Mouse (Mus musculus) CH12.LX (cell line): ENCODE results near the gene Ebf1. TPM values are rescaled to one million over a fixed set of nuclear protein-coding genes. Genes with fewer than 3 reads are reported as not detected.
A peak's percentile ranks its signal among the peaks of the same experiment; 100 is the strongest.

Experiments used
- DNase-seq: peaks from one replicate; pipeline ENCODE4 v3.0.0-alpha.2; 2013; ENCODE audit errors: extremely low read depth
- H3K27ac ChIP-seq: 2 replicates; pipeline ENCODE4 v1.5.1; 2012; ENCODE audit warnings: low read depth, mild to moderate bottlenecking, control low read depth, moderate library complexity; ENCODE audit not compliant: insufficient read depth
- H3K27me3 ChIP-seq: replicated peaks from 2 replicates; pipeline ENCODE3; 2012; ENCODE audit warnings: inconsistent platforms
- H3K36me3 ChIP-seq, 2 experiments: replicated peaks in 1 of 2; 2 replicates each; pipeline versions ENCODE3 to v1.6.1; 2012; ENCODE audit warnings: inconsistent platforms in 1 of 2, low read length in 1 of 2, mild to moderate bottlenecking in 1 of 2, mixed read lengths in 1 of 2, moderate library complexity in 1 of 2; ENCODE audit not compliant: control insufficient read depth in 1 of 2, insufficient read depth in 1 of 2
- H3K4me1 ChIP-seq, 2 experiments: 2 replicates each; pipeline ENCODE4 v1.6.1; 2012; ENCODE audit warnings: inconsistent platforms in 1 of 2, moderate library complexity in 1 of 2; ENCODE audit not compliant: insufficient read depth in 2 of 2, control insufficient read depth in 1 of 2
- H3K4me2 ChIP-seq: 2 replicates; pipeline ENCODE4 v1.6.1; 2012; ENCODE audit warnings: low read depth, mild to moderate bottlenecking, control low read depth; ENCODE audit not compliant: poor library complexity, insufficient read depth, severe bottlenecking
- H3K4me3 ChIP-seq, 3 experiments: fragments of 150-350 bp in 1 of 3; sonication (generic) in 1 of 3; replicated peaks in 1 of 3; 2 replicates each; pipeline versions ENCODE3 to v1.5.1; 2011 to 2012; ENCODE audit warnings: low read depth in 2 of 3, low read length in 2 of 3, mild to moderate bottlenecking in 2 of 3, moderate library complexity in 2 of 3, control low read depth in 1 of 3, improper control_type of control experiment in 1 of 3, inconsistent platforms in 1 of 3, mixed read lengths in 1 of 3; ENCODE audit not compliant: poor library complexity in 1 of 3
- H3K79me2 ChIP-seq: replicated peaks from 2 replicates; pipeline ENCODE4 v1.6.1; 2012; ENCODE audit warnings: mild to moderate bottlenecking, moderate library complexity; ENCODE audit not compliant: control insufficient read depth, poor library complexity, insufficient read depth, severe bottlenecking; ENCODE audit errors: extremely low read depth
- H3K9ac ChIP-seq: 2 replicates; pipeline ENCODE4 v1.6.1; 2012; ENCODE audit warnings: low read depth, mild to moderate bottlenecking, control low read depth, moderate library complexity; ENCODE audit not compliant: insufficient read depth
- H3K9me3 ChIP-seq: replicated peaks from 2 replicates; pipeline ENCODE3; 2012; ENCODE audit warnings: low read length, inconsistent platforms, mixed read lengths
- CHD1 ChIP-seq: IDR thresholded peaks from 2 replicates; pipeline ENCODE4 v1.6.1; 2012; ENCODE audit warnings: low read depth, low read length, improper control_type of control experiment, inconsistent platforms
- CHD2 ChIP-seq: IDR thresholded peaks from 2 replicates; pipeline ENCODE4 v1.6.1; 2011; ENCODE audit warnings: low read length, improper control_type of control experiment
- CTCF ChIP-seq, 2 experiments: IDR thresholded peaks in 1 of 2; conservative IDR thresholded peaks in 1 of 2; 2 replicates each; pipeline ENCODE4 v1.5.1; 2011 to 2012; ENCODE audit warnings: low read depth in 2 of 2, low read length in 2 of 2, improper control_type of control experiment in 1 of 2, inconsistent platforms in 1 of 2, mild to moderate bottlenecking in 1 of 2, moderate library complexity in 1 of 2
- E2F4 ChIP-seq: IDR thresholded peaks from 2 replicates; pipeline ENCODE4 v1.6.1; 2011; ENCODE audit warnings: low read depth, low read length, improper control_type of control experiment; ENCODE audit not compliant: insufficient replicate concordance
- ELF1 ChIP-seq: IDR thresholded peaks from 2 replicates; pipeline ENCODE4 v1.6.1; 2014; ENCODE audit warnings: low read depth, mild to moderate bottlenecking, inconsistent platforms, low read length, improper control_type of control experiment
- ETS1 ChIP-seq: conservative IDR thresholded peaks from 2 replicates; pipeline ENCODE4 v1.6.1; 2012; ENCODE audit warnings: low read depth, mild to moderate bottlenecking, inconsistent platforms, low read length, improper control_type of control experiment, moderate library complexity
- GABPA ChIP-seq: IDR thresholded peaks from 2 replicates; pipeline ENCODE4 v1.6.1; 2012; ENCODE audit warnings: low read depth, low read length, improper control_type of control experiment, inconsistent platforms; ENCODE audit not compliant: insufficient replicate concordance
- IRF4 ChIP-seq: IDR thresholded peaks from 2 replicates; pipeline ENCODE4 v1.6.1; 2014; ENCODE audit warnings: low read depth, mild to moderate bottlenecking, inconsistent platforms, low read length, improper control_type of control experiment
- JUN ChIP-seq: IDR thresholded peaks from 2 replicates; pipeline ENCODE4 v1.6.1; 2011; ENCODE audit warnings: low read depth, mild to moderate bottlenecking, low read length, improper control_type of control experiment, moderate library complexity; ENCODE audit not compliant: insufficient read depth
- KAT2A ChIP-seq: IDR thresholded peaks from 2 replicates; pipeline ENCODE4 v1.6.1; 2012; ENCODE audit warnings: low read length, improper control_type of control experiment, inconsistent platforms; ENCODE audit not compliant: insufficient replicate concordance
- MAZ ChIP-seq: IDR thresholded peaks from 2 replicates; pipeline ENCODE4 v1.6.1; 2012; ENCODE audit warnings: low read depth, mild to moderate bottlenecking, inconsistent platforms, low read length, improper control_type of control experiment, moderate library complexity
- MXI1 ChIP-seq: IDR thresholded peaks from 2 replicates; pipeline ENCODE4 v1.6.1; 2011; ENCODE audit warnings: mild to moderate bottlenecking, low read depth, low read length, improper control_type of control experiment
- PAX5 ChIP-seq: IDR thresholded peaks from 2 replicates; pipeline ENCODE4 v1.6.1; 2012; ENCODE audit warnings: low read length, inconsistent platforms, mixed read lengths
- POLR2A ChIP-seq: IDR thresholded peaks from 2 replicates; pipeline ENCODE4 v1.6.1; 2011; ENCODE audit warnings: low read depth, mild to moderate bottlenecking, improper control_type of control experiment, low read length
- POLR2AphosphoS2 ChIP-seq: IDR thresholded peaks from 2 replicates; pipeline ENCODE4 v1.6.1; 2011; ENCODE audit warnings: low read depth, low read length, improper control_type of control experiment
- RCOR1 ChIP-seq: conservative IDR thresholded peaks from 2 replicates; pipeline ENCODE4 v1.6.1; 2012; ENCODE audit warnings: low read depth, mild to moderate bottlenecking, inconsistent platforms, low read length, improper control_type of control experiment
- SMC3 ChIP-seq: IDR thresholded peaks from 2 replicates; pipeline ENCODE4 v1.6.1; 2011; ENCODE audit warnings: low read depth, low read length, improper control_type of control experiment
- TBP ChIP-seq: conservative IDR thresholded peaks from 2 replicates; pipeline ENCODE4 v1.6.1; 2011; ENCODE audit warnings: low read depth, low read length, improper control_type of control experiment
- USF1 ChIP-seq: IDR thresholded peaks from 2 replicates; pipeline ENCODE4 v1.6.1; 2014; ENCODE audit warnings: low read depth, mild to moderate bottlenecking, inconsistent platforms, low read length, improper control_type of control experiment
- ZC3H11A ChIP-seq: IDR thresholded peaks from 2 replicates; pipeline ENCODE4 v1.6.1; 2012; ENCODE audit warnings: low read depth, mild to moderate bottlenecking, inconsistent platforms, low read length, improper control_type of control experiment
- ZKSCAN1 ChIP-seq: IDR thresholded peaks from 2 replicates; pipeline ENCODE4 v1.6.1; 2012; ENCODE audit warnings: low read depth, inconsistent platforms, low read length, improper control_type of control experiment, borderline replicate concordance
- ZMIZ1 ChIP-seq: IDR thresholded peaks from 2 replicates; pipeline ENCODE4 v1.6.1; 2012; ENCODE audit warnings: low read depth, mild to moderate bottlenecking, inconsistent platforms, low read length, improper control_type of control experiment
- ZNF384 ChIP-seq: IDR thresholded peaks from 2 replicates; pipeline ENCODE4 v1.6.1; 2012; ENCODE audit warnings: low read depth, low read length, improper control_type of control experiment, inconsistent platforms
- dilution Hi-C: fragments of 300-500 bp; cut with MboI; formaldehyde crosslinking; loops from 2 replicates; pipeline ENCODE4 v1.14.3; 2020; ENCODE audit warnings: low sequenced_read_pairs; ENCODE audit not compliant: extremely low pct_unique_long_range_greater_than_20kb, extremely low pct_ligation_motif_present
- in situ Hi-C: fragments of 300-500 bp; cut with MboI; formaldehyde crosslinking; loops from 3 replicates; pipeline ENCODE4 v1.14.3; 2019; ENCODE audit warnings: low sequenced_read_pairs, low pct_ligation_motif_present, low pct_unique_long_range_greater_than_20kb, mixed read lengths
- polyA plus RNA-seq: library from polyadenylated mRNA; unstranded; fragments of >175 nt; gene quantifications from 2 replicates; pipeline ENCODE4 v1.2.1, GENCODE M21; 2012; ENCODE audit warnings: low read depth; ENCODE audit not compliant: insufficient read length
- total RNA-seq, 2 experiments: library from RNA; depleted of rRNA; stranded (reverse); fragments of 300-350 nt in 1 of 2; fragments of >200 nt in 1 of 2; gene quantifications; 2 replicates each; pipeline ENCODE4 v1.2.3; 2012 to 2014

Ebf1 gene
- total and polyA plus RNA-seq, 3 experiments = 37.8 to 60.7 (median 42.8) TPM

DNA sequence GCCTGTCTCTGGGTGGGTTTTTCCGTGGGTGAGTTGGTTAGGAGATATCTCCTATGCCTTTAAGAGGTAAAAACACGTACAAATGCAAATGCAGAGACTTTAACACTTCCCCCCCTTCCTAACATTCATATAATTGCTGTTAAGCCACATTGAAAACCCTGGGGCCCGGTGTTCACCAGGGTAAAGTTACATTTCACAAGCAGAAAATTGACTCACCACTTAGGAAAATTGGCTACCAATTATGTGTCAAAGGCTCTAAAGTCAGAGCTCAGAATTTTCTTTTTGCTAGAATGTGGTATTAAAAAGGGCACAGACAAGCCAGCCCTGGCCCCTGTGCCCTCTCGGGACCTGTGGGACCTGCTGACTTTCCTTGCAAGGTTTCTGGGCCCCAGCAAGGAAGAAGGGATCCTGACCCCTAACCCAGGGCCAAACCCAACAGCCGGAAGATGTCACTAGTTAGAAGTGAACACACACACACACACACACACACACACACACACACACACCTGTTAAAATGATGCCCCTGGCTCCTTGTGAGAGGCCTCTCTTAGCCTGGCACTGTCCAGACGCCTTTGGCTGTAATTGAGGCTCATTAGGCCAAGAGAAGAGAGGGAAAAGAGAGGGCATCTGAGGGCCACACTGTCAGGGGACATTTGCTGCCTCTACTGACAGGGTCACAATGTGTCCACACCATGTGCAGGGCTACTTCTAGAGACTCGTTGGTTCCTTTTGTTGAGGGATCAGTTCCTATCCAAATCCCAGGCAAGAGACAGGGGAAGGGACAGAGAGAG lies 48.8 kb downstream of the Ebf1 start (continued):
- TF ChIP-seq E2F4 (no peak), IRF4 (0 out of 2 replicates have a peak, but pooled peaks have one; percentile 44), GABPA (no peak), KAT2A (no peak), RCOR1 (no peak), POLR2A (no peak; the same call in 1 of the 2 replicates), MXI1 (peak; percentile 41; the same call in 1 of the 2 replicates), POLR2AphosphoS2 (no peak), CHD2 (no peak)

DNA sequence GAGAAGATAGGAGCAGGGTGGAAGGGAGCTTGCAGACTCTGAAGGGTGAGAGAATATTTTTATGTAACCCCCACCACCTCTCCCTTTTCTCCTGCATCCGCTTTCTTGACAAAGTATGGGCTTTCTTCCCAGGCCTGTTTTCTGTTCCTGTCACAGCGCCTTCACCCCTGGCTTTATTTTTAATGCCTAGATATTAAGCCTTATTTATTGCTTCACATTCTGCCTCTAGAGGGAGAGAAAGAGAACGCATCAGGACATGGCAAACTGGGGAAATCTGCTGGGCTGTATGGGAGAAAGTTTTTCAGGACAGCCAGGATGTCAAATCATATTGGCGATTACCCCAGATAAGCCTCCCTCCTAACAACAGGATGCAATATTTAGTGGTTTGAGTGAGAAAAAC lies 49.6 kb downstream of the Ebf1 start:
- peak overlapping the region; percentile 73 for H3K4me2 ChIP-seq
- peaks cover 7 to 72% of the 10 kb centered on the region in 2 experiments for H3K4me1 ChIP-seq
- peaks cover 24% of the 10 kb centered on the region for H3K79me2 ChIP-seq
- H3K9me3 ChIP-seq = no peaks in the 10 kb centered on the region
- DNase-seq = no peak
- peak; percentile 9 to 30; a peak in 2 of 4 replicates for TF ChIP-seq CTCF (conservative IDR thresholded peaks at IDR 0.05 in 1 of 2, IDR thresholded peaks at IDR 0.05 in 1 of 2; ENCODE audit: low read depth in 2 of 2, low read length in 2 of 2)
- no peak for TF ChIP-seq USF1
- in situ Hi-C loops (no loop called here), dilution Hi-C loops (no loop called here)
- H3K27me3 ChIP-seq = no peaks in the 10 kb centered on the region
- peak overlapping the region; percentile 23; the same call in 1 of the 2 replicates for H3K9ac ChIP-seq
- H3K4me3 ChIP-seq = no peak overlapping the region
- peak overlapping the region; percentile 97 for H3K27ac ChIP-seq
- H3K36me3 ChIP-seq = peaks cover 12 to 35% of the 10 kb centered on the region in 2 experiments

DNA sequence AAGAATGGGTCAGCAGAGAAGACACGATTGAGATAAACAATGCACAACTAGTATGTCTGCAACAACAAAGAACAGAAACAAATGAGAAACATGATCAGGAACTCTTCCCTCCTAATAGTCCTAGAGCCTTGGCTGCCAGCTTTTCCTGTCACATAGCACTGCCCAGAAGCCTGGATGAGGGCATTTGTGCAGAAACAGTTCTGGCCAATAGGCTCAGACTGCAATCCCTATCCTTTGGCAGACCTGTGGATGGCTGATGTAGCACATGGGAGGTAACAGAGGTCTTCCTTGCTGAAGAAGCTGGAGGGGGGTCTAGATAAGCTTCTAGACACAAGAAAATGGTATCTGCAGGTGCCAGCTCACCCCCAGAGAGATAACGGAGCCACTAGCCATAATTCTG lies 64.2 kb downstream of the Ebf1 start:
- H3K4me2 ChIP-seq = no peak overlapping the region
- peaks cover 11 to 51% of the 10 kb centered on the region in 2 experiments for H3K36me3 ChIP-seq
- in situ Hi-C loops (no loop called here), dilution Hi-C loops (no loop called here)
- H3K4me1 ChIP-seq = peaks cover 5 to 83% of the 10 kb centered on the region in 2 experiments
- no peak for TF ChIP-seq ZC3H11A
- no peak for TF ChIP-seq ELF1
- no peak for TF ChIP-seq ZKSCAN1
- TF ChIP-seq USF1 = no peak
- TF ChIP-seq E2F4 = no peak
- no peak for TF ChIP-seq ZMIZ1
- no peak for TF ChIP-seq SMC3
- TF ChIP-seq PAX5 = no peak
- no peak for TF ChIP-seq TBP
- TF ChIP-seq ETS1 = no peak
- TF ChIP-seq CHD1 = no peak
- TF ChIP-seq JUN = no peak
- no peak for TF ChIP-seq ZNF384
- TF ChIP-seq MAZ = no peak
- H3K9me3 ChIP-seq = no peaks in the 10 kb centered on the region
- H3K27ac ChIP-seq = no peak overlapping the region
- H3K4me3 ChIP-seq = no peak overlapping the region
- peaks cover 44% of the 10 kb centered on the region for H3K79me2 ChIP-seq
- no peak for DNase-seq
- no peak overlapping the region for H3K9ac ChIP-seq
- H3K27me3 ChIP-seq = no peaks in the 10 kb centered on the region
